Mouse (Mus musculus): Measurements from ENCODE around the gene Gm14496.
"Not testable (repeated sequence)": the region's sequence is repeated elsewhere in the genome, so short reads cannot be mapped to it uniquely, and the experiment has no call there.

Gene Gm14496

DNA sequence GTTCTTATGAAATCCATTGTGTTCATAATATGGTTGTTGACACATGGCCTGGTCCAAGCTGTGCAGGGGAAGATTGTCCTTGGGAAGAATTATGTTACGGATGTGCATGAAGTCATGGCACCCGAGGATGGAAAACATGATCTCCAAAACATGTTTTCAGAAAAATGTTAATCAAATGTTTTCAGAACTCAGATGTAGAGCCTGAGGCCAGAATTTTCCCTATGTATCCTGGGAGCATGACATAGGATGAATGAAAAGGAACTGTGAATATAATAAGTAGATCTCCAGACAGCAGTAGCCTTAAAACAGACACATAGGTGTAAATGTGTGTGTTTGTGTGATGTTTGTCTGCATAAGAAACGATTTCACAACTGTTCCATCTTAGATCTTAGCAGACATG lies at the start of gene Gm14496:
Gene Gm14496 (plus strand): TSS at position 301 of the 400 bp plus-strand sequence.
- no peak for DNase-seq (ENCODE audit: low read depth, low spot score)

DNA sequence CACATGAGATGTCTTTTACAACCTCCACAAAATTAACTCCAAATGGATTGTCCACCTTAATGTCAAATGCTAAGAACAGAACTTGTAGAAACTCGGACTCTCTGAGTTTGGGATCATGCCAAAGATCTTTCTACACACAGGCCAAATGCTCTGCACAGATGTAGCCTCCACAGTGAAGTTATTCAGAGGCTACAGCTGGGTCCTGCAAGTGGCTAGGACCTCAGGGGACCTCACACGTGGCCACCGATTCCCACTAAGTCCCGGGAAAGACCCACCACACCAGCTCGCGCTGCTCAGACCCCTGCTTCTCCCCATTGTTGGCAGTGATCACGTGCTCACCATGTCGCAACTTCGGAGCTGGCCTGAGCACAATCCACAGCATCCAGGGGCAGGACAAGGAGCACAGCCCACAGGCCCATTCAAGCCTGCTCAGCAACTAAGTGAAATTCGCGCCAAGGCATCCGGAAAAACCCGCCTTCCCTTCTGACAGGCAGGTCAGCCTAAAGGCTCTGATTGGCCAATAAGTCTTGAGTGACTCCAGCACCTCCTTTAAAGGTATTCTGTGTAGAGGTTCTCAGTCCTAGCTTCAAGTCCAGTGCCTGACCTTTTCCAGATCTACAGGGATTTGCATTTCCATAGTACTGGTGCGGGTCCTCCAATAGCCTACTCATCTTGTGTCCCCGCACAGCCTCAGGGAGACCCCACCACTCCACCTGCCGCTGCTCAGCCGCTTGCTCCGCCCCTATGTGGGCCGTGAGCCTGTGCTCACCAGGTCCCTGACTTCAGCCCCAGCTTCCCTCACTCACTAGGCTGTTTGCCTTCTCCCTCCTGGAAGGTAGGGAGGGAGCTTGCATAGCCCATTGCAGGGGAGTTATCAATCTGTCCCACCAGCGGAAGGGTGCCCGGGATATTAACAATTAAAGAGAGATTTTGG lies 37.9 kb upstream of the Gm14496 start:
- not testable (repeated sequence) for DNase-seq (ENCODE audit: low read depth, low spot score)

DNA sequence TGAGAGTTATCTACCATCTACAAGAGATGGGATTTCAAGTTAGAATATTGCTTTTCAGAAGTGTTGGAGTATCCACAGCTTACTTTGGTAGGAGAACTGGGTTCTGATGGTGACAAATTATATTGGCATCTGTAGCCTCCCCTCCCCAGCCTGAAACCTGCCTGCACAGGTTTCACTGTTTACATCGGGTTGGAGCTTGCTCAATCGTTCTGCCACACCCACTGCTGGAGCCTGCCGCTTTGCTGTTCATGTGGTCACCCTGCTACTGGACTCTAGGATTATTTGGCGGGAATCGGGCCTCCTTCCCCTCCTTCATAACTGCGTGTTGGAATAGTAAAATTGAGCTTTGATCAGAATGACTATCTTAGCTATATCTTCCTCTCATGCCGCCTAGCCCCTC lies 22.5 kb upstream of the Gm14496 start:
- no peak for DNase-seq (ENCODE audit: low read depth, low spot score)

DNA sequence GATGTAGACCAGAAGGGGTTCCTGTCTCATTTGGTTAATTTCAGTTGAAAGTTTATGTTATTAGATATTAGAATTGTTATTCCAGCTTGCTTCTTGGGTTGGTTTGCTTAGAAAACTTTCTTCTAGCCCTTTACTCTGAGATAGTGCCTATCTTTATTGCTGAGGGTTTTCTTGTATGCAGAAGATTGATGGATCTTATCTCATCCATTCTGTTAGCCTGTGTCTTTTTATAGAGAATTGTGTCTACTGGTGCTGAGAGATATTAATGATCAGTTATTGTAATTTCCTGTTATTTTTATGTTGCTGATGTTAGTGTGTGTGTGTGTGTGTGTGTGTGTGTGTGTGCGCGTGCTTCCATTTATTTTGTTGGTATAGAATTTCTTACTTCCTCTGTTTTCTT lies 21.7 kb upstream of the Gm14496 start:
- no peak for DNase-seq (ENCODE audit: low read depth, low spot score)

DNA sequence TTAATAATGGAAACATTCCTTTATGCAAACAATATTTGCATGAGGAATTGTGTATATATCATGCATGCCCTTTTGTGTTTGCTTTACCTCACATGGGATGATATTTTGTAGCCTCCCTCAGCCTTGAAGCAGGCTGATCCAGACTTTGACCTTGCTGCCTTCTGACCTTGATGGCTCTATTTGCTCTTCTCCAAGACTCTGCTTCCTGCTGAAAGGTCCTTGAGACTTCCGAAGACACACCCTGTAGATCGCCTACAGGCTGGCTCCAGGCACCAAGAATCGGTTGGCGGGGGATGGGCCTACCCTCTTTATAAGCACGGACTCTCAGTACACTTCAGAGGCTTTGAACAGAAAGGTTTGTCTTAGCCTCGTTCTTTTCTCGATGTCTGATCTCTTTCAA lies 9.0 kb upstream of the Gm14496 start:
- not testable (repeated sequence) for DNase-seq (ENCODE audit: low read depth, low spot score)
